Mouse (Mus musculus) midbrain, embryonic 14.5 days (tissue): Measurements from ENCODE around the gene Sfmbt1. TPM values are rescaled to one million over a fixed set of nuclear protein-coding genes. Genes with fewer than 3 reads are reported as not detected.

ENCODE experiments used
- ATAC-seq: fragments of 200-750 bp; cut with Nextera tagmentation; 2 replicates; pipeline ENCODE4 v1.8.0; 2017; ENCODE audit warnings: moderate number of reproducible peaks, moderate library complexity; ENCODE audit not compliant: low FRiP score, low TSS enrichment
- DNase-seq: peaks from one replicate; pipeline ENCODE4 v3.0.0-alpha.2; 2015
- H3K27ac ChIP-seq: fragments of 300-500 bp; sonication (generic); replicated peaks from 2 replicates; pipeline ENCODE4 v1.5.1; 2014; ENCODE audit warnings: mild to moderate bottlenecking, low read depth, low read length, moderate library complexity
- H3K27me3 ChIP-seq: fragments of 300-500 bp; sonication (generic); 2 replicates; pipeline ENCODE4 v1.6.1; 2014; ENCODE audit warnings: low read length, control low read depth, mixed read lengths; ENCODE audit not compliant: control insufficient read depth, insufficient read depth
- H3K36me3 ChIP-seq: fragments of 300-500 bp; sonication (generic); 2 replicates; pipeline ENCODE4 v1.6.1; 2014; ENCODE audit warnings: low read length, control low read depth; ENCODE audit not compliant: control insufficient read depth, insufficient read depth
- H3K4me1 ChIP-seq: fragments of 300-500 bp; sonication (generic); 2 replicates; pipeline ENCODE4 v1.6.1; 2014; ENCODE audit warnings: mild to moderate bottlenecking, antibody characterized with exemption, low read length, control low read depth; ENCODE audit not compliant: control insufficient read depth, insufficient read depth
- H3K4me2 ChIP-seq: fragments of 300-500 bp; sonication (generic); 2 replicates; pipeline ENCODE4 v1.6.1; 2014; ENCODE audit warnings: mild to moderate bottlenecking, low read length, moderate library complexity
- H3K4me3 ChIP-seq: fragments of 300-500 bp; sonication (generic); replicated peaks from 2 replicates; pipeline ENCODE4 v1.5.1; 2014; ENCODE audit warnings: low read depth, low read length
- H3K9ac ChIP-seq: fragments of 300-500 bp; sonication (generic); replicated peaks from 2 replicates; pipeline ENCODE4 v1.6.1; 2014; ENCODE audit warnings: mild to moderate bottlenecking, low read length, moderate library complexity
- H3K9me3 ChIP-seq: fragments of 300-500 bp; sonication (generic); 2 replicates; pipeline ENCODE4 v1.6.1; 2016; ENCODE audit warnings: low read length, control low read depth, mixed read lengths; ENCODE audit not compliant: control insufficient read depth
- WGBS: fragments of 180-500 bp; shearing (Covaris S2); extraction: QIAGEN DNeasy Blood & Tissue Kit; methylation state at CpG from one replicate; pipeline ENCODE4 v1.1.7; 2014; 5-methylcytosine and 5-hydroxymethylcytosine counted together
- polyA plus RNA-seq: library from polyadenylated mRNA; unstranded; fragments of >200 nt; fragmentation: Nextera tagmentation; extraction: Ambion mirVana; gene quantifications from 2 replicates; pipeline ENCODE4 v1.2.1, GENCODE M21; 2014

Sfmbt1 gene
- polyA plus RNA-seq, 1 experiment from 2014 or later, result 20.9 TPM

DNA sequence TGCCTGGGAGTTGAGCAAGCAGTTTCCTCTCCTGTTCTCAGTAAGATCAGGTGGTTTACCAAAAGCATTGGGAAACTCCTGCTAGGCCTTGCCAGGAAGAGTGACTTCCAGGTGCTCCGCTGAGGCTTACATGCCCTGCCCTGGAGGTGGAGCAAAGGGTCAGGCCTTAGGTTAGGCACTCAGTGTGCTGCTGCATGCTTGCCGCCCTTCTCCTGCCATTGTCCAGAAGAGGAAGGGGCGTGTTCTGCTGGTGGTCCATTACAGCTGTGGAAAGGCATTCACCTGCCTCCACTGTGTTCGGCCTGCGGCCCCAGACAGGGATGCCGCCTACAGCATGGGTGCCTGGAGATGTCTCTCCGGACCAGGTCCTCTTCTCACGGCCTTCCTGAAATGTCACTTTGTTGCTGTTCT lies 154.7 kb downstream of the Sfmbt1 start:
- no peak overlapping the region for H3K4me3 ChIP-seq
- ATAC-seq, result no peak
- WGBS, result 89% methylated on average over 8 of the region's 8 CpGs

DNA sequence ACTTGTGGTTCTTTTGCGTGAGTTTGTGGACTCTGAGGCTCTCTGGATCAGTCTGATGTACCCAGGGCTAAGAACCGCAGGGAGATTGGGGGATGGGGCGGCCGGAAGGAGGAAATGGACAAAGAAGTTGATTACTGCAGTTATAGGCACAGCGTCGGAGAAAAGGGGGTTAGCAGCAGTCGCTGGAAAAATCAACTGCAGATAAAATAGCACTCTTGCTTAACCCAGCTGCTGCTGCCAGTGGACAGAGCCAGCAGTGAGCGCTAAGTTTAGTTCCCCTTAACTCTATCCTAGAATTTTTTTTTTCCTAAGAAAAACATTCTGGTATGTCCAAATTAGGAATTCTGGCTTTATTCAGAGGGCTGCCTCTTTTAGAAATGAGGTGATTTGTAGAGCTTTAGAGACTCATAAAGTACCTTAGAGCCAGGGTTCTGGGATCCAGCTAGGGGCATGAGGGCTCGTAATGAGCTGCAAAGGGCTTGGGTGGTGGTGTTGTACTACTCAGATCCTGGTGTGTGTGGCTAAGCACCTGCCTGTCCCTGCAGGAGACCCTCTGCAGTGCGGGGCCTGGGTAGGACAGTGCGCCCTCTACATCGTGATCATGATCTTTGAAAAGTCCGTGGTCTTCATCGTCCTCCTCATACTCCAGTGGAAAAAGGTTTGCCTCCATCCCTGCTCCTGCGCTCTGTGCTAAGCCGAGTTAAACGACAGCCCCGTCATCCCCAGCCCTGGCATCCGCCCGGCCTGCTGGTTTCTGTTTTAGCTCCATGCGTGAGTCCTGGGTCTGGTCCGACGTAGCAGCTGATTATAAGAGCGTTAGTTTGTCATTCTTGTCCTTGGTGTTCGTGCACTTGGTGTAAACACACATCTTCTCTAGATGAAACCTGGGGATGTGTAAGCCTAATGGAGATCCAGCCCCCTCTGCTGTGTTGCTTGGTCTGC lies 155.8 kb downstream of the Sfmbt1 start:
- H3K4me1 ChIP-seq, result no peaks in the 10 kb centered on the region
- DNase-seq, result no peak
- WGBS, result 89% methylated on average over 25 of the region's 25 CpGs
- ATAC-seq, result no peak
- no peak overlapping the region for H3K27ac ChIP-seq
- peaks cover 45% of the 10 kb centered on the region for H3K36me3 ChIP-seq
- no peak overlapping the region for H3K9ac ChIP-seq
- no peak overlapping the region for H3K4me3 ChIP-seq
- H3K4me2 ChIP-seq, result no peak overlapping the region
- H3K9me3 ChIP-seq, result no peaks in the 10 kb centered on the region
- H3K27me3 ChIP-seq, result no peaks in the 10 kb centered on the region

More for the DNA sequence above, 154.7 kb downstream of the Sfmbt1 start:
- Histone ChIP-seq H3K9me3 (no peaks in the 10 kb centered on the region), H3K27me3 (no peaks in the 10 kb centered on the region), H3K4me1 (no peaks in the 10 kb centered on the region), H3K36me3 (peaks cover 44% of the 10 kb centered on the region), H3K9ac (no peak overlapping the region), H3K27ac (no peak overlapping the region), H3K4me2 (no peak overlapping the region)
- no peak for DNase-seq

Other genes with a start within 250 kb of the Sfmbt1 start
- 14.5 and 20.5 TPM in 2 replicates for gene Dcp1a, start 235.3 kb upstream of the Sfmbt1 start, polyA plus RNA-seq
- gene Cacna1d, start 223.4 kb upstream of the Sfmbt1 start, polyA plus RNA-seq, result 10.1 and 13.5 TPM in 2 replicates
- gene Tkt, start 166.5 kb upstream of the Sfmbt1 start, polyA plus RNA-seq, result 94.2 and 166 TPM in 2 replicates
- gene Prkcd, start 88.6 kb upstream of the Sfmbt1 start, polyA plus RNA-seq, result 10.6 and 12.8 TPM in 2 replicates
- gene Rft1, start 60.5 kb upstream of the Sfmbt1 start, polyA plus RNA-seq, result 7.7 and 10.3 TPM in 2 replicates
- gene Tmem110, start 110.7 kb downstream of the Sfmbt1 start, polyA plus RNA-seq, result 16.1 and 18.7 TPM in 2 replicates
- gene Mustn1, start 164.4 kb downstream of the Sfmbt1 start, polyA plus RNA-seq, result 0.18 and 0.34 TPM in 2 replicates
- gene Itih4, start 171.6 kb downstream of the Sfmbt1 start, polyA plus RNA-seq, result not detected in 2 replicates
- gene Itih3, start 208.9 kb downstream of the Sfmbt1 start, polyA plus RNA-seq, result 0.53 and 0.84 TPM in 2 replicates
- not detected in 2 replicates for gene Itih1, start 228.4 kb downstream of the Sfmbt1 start, polyA plus RNA-seq
- 8.7 and 17.9 TPM in 2 replicates for gene Nek4, start 236.5 kb downstream of the Sfmbt1 start, polyA plus RNA-seq